Mouse (Mus musculus): Measurements from ENCODE around the gene Plekhg1.

Plekhg1 gene

DNA sequence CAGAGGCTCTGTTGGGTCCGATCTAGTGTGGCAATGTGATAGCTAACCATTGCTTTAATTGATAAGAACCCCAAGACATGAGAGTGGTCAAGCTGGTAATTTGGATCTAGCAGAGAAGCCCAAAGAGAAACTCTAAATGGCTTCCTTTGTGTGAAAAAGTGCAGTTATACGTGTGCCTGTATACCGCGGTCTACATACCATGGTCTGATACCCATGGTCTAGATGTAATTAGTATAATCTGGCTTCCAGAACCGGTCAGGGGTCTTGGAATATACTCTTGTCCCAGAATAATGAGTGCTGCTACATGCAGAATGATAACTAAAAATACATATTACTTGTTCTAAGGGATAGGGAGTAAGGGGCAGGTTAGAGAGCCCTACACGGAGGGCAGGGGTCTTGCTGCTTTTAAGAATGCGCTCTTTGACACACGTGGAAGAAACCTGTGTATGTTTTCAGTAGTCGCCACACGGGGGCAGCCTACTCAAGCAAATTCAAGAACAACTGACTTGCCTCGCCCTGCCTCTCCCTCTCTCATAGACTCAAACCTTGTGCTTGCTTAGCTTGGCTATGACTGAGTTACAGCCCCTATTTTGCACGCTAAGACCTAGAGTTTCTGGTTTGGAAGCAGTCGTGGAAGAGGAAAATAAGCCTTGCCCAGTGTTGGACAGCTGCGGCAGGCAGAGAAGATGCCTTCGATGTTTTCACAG, 256.2 kb downstream of the Plekhg1 start:
- in situ Hi-C loops (cut with MboI; ENCODE audit: low sequenced_read_pairs), result no loop called here

DNA sequence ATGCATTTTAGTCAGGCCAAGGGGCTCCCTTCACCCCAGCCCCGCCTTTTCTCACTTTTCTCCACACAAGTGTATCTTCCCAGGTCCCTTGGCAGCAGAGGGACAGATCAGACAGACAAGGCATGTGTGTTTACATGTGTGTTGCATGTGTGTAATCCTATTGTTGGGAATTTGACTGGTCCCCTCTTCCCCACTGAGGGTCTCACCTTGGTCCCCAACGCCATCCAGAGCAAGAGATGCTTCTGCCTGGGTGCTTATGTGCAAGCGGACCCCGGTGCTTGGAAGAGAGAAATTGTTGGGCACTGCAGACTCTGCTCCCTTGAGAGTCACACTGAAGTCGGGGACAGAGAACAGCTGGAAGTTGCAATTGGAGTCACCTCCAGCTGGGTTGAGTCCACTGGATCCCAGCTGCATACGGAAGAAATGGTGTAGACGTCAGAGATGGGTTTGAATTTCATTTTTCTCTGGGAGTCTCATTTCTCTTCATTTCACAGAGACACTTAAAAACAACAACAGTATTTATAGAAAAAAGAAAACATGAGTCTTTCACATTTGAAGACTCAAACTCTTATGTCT, 257.8 kb downstream of the Plekhg1 start:
- in situ Hi-C loops (cut with MboI; ENCODE audit: low sequenced_read_pairs), result no loop called here

DNA sequence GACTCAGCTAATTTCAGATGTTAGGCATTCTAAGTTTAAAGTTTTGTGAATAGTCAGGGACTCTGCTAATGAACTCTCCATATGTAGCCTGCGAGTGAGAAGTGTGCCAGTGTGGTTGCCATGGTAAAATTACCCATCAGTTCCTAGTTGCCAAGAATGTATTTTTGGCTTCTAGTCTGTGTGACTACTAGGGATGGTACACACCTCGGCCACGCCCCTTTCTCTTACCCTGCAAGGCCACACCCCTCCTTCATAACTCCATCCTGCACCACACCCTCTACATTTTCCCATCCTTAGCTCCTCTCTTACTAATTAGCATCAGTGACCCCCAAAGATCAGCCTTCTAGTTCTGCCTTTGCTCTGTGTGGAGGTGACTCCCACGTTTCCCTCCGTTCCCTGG, 262.5 kb downstream of the Plekhg1 start:
- in situ Hi-C loops (cut with MboI; ENCODE audit: low sequenced_read_pairs), result loop anchor here (10.0 kb wide), 1 partner anchor 332 kb away; no protein-coding TSS in a partner anchor

DNA sequence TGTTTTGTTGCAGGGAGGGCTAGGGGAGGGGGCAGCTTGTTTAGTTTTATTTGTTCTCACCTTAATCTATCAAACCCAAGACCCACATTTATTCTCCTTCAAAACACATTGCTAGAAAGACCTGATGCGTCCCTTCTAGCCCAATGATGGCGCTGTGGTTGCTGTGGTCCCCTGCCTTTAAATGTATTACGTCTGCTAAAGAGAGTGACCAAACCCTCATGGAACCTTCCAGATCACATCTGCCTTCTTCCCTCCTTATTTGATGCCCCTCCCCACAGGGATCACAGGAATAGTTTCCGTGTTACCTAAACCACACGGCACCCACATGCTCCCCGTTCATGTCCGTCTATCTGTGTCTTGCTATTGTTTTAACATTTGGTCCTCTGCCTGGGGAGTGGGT, 265.0 kb downstream of the Plekhg1 start:
- in situ Hi-C loops (cut with MboI; ENCODE audit: low sequenced_read_pairs), result loop anchor here (10.0 kb wide), 1 partner anchor 330 kb away; no protein-coding TSS in a partner anchor

DNA sequence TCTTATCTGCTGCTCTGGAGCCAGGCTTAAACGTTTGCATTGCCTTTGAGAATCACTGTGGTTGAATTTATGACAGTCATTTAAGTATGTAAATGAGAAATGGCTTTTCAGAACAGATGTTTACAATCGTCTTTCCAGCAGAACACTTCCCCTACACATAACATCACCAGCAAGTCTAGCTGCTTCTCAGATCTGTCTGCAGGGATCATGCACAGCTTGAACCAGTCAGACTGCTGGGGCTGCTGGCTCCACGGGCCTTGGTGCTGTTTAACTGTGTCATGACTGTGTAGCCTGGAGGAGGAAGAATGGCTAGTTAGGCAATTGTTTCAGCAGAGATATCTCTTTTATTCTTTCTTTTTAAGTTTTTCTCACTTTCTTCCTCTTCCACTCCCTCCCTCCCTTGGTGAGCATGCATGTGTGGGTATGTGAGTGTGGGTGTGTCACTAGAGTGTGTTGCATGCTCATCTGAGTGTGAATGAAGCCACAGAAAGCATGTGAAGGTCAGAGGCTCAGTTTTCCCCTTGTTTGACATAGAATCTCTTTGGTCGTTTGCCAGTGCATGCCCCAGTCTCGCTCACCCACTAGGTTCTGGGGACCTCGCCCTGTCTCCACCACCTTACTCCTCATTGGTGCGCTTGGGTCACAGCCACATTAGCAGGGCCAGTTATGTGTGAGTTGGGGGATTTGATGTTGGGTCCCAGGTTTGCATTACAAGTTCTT, 266.3 kb downstream of the Plekhg1 start:
- in situ Hi-C loops (cut with MboI; ENCODE audit: low sequenced_read_pairs), result loop anchor here (10.0 kb wide), 1 partner anchor 328 kb away; no protein-coding TSS in a partner anchor
